Mouse (Mus musculus): ENCODE measurements around the gene Arhgef11.

Arhgef11 gene

DNA sequence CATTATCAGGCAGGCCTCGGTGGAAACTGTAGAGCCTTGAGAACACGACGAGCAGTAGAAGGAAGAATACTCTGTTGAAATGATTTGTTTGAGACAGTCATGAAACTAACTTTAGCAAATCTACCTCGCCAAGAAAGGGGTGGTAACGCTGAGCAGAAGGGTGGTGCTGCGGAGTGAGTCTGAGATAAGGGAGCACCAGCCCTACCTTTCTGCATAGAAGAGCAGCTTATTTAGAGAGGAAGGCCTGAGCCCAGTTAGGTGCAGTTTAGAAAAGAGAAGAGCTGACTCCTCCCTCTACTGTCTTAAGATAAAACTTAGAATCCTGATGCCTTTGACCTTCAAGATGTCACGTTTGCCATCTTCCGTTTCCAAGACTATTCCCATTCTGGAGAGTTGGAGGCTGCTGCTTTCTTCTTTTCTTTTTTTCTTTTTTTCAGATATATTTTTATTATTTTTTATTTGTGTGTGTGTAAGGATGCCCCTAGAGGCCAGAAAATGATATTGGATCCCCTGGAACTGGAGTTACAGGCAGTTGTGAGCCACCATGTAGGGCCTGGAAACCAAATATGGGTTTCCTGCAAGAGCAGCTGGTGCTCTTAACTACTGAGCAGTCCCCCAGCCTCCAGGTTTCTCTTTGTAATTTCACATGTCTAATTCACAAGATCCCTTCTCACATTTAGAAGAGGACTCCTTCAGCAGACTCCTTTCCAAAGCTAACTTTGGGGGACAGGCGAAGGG, 42.5 kb downstream of the Arhgef11 start:
- in situ Hi-C loops (cut with MboI; ENCODE audit: low pct_unique_long_range_greater_than_20kb in 1 of 2, low sequenced_read_pairs in 2 of 2, unreplicated experiment in 1 of 2), result no loop called here

DNA sequence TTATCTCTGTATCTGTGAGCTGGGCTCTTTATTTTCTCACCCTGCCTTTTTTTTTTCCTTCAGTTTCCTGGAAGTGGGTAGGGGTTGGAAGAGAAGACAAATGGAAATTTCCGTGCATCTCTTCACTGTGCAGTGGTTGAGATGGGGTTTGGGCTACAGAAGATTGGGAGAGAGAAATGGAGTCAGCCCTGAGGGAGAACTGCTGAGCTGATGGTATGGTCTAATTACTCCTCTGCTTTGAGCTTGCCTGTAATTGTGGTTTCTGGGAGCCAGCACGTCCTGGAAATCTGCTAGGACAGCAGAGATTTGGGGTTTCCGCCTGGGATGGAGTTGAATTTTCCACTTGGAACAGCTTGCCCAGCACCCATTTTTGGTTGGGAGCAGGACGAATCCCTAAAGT, 43.1 kb downstream of the Arhgef11 start:
- in situ Hi-C loops (cut with MboI; ENCODE audit: low pct_unique_long_range_greater_than_20kb in 1 of 2, low sequenced_read_pairs in 2 of 2, unreplicated experiment in 1 of 2), result no loop called here

DNA sequence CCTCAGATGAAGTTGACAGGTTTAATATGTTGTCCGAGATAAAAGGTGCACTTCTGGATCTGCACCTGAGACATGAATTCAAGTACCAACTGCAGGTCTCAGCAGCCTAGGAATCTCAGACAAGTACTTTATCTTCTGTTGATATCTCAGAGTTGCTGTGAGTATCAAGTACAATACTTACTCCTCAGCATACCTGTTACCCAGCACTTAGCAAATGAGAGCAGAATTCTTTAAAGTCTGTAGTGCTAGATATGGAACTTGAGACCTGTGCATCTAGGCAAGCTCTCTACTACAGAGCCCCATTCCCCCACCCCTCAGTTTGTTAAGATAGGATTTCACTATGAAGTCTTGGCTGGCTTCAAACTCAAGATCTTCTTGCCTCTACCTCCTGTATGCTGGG, 43.9 kb downstream of the Arhgef11 start:
- in situ Hi-C loops (cut with MboI; ENCODE audit: low pct_unique_long_range_greater_than_20kb in 1 of 2, low sequenced_read_pairs in 2 of 2, unreplicated experiment in 1 of 2), result no loop called here

DNA sequence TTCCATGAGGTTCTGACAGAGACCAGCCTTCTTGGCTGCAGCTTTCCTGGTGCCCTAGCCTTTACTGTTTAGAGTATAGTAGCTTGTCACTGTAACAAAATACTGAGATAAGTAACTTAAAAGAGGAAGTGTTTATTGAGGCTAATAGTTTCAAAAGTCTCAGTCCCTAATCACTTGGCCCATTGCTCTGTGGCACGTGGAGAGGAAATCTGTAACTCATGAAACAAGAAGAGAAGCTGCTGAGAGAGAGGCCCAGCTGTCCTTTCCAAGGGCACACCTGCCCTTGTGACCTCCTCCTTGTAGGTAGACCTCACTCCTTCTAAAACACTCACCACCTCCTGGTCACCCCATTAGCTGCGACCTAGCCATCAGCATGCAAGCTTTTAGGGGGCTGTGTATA, 101.2 kb downstream of the Arhgef11 start:
- in situ Hi-C loops (cut with MboI; ENCODE audit: low pct_unique_long_range_greater_than_20kb in 1 of 2, low sequenced_read_pairs in 2 of 2, unreplicated experiment in 1 of 2), result no loop called here

DNA sequence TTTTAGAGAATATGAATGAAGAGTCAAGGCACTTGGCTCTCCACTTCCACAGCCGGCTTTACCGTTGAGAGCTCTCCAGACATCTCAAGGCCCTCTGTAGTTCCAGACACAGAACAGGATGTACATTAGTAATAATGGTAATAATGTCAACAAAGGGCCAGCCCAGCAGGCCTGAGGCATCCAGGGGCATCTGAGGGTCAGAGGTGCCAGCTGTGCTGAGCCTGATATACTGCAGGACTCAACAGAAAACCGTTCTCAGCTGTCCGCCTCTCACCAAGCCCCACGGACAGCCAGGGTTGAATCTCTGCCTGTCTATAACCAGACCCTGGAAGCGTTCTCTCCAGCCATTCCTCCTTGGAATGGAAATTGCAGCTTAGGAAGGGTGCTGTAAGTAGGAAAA, 107.2 kb downstream of the Arhgef11 start:
- in situ Hi-C loops (cut with MboI; ENCODE audit: low pct_unique_long_range_greater_than_20kb in 1 of 2, low sequenced_read_pairs in 2 of 2, unreplicated experiment in 1 of 2), result no loop called here

DNA sequence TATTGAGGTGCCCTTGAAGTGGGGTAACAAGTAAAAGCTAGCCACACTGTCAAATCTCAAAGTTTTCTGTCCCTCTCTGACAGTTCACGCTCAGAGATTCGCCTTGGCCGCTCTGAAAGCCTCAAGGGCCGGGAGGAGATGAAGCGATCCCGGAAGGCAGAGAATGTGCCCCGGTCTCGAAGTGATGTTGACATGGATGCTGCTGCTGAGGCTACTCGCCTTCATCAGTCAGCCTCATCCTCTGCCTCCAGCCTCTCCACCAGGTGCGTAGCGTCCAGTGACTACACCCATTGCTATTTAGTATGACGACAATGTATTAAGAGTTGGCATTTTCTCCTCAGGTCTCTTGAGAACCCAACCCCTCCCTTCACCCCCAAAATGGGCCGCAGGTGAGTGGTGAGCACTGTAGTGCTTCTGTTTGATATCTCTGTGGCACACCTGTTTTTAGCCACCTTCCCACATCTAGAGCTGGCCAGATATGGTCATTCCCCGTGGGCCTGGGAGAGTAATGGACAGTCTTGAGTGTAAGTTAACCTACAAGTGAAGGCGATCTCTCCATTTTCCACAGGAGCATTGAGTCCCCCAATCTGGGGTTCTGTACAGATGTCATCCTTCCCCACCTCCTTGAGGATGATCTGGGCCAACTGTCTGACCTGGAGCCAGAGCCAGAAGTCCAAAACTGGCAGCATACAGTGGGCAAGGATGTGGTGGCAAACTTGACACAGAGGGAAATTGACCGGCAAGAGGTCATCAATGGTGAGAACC, 108.2 kb downstream of the Arhgef11 start:
- in situ Hi-C loops (cut with MboI; ENCODE audit: low pct_unique_long_range_greater_than_20kb in 1 of 2, low sequenced_read_pairs in 2 of 2, unreplicated experiment in 1 of 2), result no loop called here

DNA sequence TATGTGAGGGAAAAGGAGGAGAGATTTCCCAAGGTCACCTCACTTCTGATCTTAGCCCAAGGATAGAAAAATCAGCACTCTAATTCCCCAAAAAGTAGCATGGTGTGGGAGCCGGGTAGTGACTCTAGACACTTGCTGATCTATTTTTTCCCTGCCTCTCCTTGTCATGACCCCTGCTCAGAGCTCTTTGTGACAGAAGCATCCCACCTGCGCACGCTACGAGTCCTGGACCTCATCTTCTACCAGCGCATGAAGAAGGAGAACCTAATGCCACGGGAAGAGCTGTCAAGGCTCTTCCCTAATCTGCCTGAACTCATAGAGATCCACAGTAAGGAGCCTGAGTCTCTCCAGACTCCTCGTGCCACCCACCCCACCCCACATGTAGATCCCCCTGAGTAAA, 108.8 kb downstream of the Arhgef11 start:
- in situ Hi-C loops (cut with MboI; ENCODE audit: low pct_unique_long_range_greater_than_20kb in 1 of 2, low sequenced_read_pairs in 2 of 2, unreplicated experiment in 1 of 2), result no loop called here

DNA sequence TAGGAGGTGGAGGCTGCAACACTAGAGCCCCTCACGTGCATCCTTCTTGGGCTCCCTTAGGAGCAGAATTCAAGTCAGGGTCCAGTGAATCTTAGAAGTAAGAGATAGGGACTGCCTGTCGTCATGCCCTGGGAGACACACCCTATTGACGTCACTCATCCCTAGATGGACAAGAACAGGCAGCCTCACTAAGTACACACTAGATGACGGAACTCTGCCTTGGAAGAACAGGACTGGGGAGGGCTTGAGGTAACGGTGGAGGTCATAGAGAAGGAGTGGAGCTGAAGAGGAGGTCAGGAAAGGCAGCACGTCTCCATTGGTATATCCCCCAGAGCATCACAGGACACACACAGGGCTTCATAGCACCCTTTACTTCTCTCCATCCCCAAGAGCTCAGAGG, 111.3 kb downstream of the Arhgef11 start:
- in situ Hi-C loops (cut with MboI; ENCODE audit: low pct_unique_long_range_greater_than_20kb in 1 of 2, low sequenced_read_pairs in 2 of 2, unreplicated experiment in 1 of 2), result no loop called here

DNA sequence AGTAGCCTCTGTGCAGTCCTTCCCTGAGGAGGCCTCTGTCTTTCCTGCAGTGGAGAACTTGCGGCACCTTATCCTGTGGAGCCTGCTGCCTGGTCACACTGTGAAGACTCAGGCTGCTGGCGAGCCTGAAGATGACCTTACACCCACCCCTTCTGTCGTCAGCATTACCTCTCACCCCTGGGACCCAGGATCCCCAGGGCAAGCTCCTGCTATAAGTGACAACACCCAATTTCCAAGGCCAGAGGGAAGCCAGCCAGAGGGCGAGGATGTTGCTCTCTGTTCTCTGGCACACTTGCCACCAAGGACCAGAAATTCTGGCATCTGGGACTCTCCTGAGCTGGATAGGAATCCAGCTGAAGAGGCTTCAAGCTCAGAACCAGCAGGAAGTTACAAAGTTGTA, 115.7 kb downstream of the Arhgef11 start:
- in situ Hi-C loops (cut with MboI; ENCODE audit: low pct_unique_long_range_greater_than_20kb in 1 of 2, low sequenced_read_pairs in 2 of 2, unreplicated experiment in 1 of 2), result no loop called here

DNA sequence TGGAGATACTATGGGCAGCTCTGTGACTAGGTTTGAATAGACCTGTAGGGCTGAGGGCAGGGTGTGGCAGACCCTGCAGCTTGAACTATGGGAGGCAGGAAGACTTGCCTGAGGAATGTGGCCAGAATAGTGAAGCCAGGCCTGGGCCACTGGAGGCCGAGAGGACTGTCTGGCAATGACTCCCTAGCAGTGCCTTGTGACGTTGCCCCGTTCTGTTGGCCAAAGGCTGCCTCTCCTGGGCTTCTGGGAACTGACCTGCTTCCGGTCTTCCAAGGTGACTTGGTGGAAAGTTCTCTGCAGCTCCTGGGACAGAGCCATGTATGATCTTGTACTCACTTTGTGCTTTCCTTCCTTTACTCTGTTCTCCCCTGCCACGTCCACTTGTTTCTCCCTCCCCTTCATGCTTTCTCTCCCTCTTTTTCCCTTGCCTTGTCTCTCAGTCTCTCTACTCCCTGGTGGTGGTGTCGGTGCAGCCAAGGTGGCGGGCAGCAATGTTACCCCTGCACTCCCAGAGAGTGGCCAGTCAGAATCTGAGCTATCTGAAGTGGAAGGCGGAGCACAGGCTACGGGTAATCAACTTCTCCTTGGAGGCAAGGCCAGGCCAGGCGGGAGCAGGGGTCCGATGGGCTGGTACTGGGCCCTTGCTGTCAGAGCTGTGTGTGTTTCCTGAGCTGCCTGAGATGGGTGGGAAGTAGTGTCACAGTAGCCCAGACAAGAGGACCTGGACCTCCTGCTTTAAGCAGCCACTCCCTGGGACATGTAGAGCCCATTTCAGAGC, 116.8 kb downstream of the Arhgef11 start:
- in situ Hi-C loops (cut with MboI; ENCODE audit: low pct_unique_long_range_greater_than_20kb in 1 of 2, low sequenced_read_pairs in 2 of 2, unreplicated experiment in 1 of 2), result no loop called here

DNA sequence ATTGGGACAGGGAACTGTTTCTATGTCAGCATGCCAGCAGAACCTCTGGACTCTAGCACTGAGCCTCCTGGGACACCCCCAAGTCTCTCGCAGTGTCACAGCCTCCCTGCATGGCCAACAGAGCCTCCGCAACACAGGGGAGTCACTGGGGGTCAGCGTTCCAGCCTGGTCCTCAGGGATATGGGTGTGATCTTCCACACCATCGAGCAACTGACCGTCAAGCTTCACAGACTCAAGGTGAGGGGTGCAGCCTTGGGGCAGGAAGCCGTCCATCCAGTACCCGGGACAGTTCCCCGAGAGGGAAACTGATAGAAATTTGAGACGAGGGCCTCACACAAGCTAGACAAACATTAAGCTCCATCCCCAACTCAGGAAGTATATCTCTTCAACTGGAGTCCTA, 118.0 kb downstream of the Arhgef11 start:
- in situ Hi-C loops (cut with MboI; ENCODE audit: low pct_unique_long_range_greater_than_20kb in 1 of 2, low sequenced_read_pairs in 2 of 2, unreplicated experiment in 1 of 2), result no loop called here

DNA sequence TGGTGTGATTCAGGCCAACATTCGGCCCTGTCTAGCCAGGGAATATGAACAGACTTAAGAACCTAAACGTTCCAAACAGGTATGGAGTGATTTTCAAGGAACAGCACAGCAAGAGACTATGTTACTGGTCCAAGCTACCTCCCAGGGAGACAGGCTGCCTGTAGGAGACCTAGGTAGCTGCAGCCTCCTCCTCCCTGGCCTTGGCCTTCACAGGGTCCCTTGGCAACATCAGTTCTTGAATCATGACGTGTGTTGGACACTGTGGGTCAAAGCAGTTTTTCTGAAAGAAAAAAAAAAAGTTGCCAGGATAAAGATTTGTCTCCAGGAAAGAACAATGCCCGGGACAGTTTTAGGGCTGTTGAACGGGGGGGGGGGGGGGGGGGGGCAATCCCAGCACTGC, 121.5 kb downstream of the Arhgef11 start:
- in situ Hi-C loops (cut with MboI; ENCODE audit: low pct_unique_long_range_greater_than_20kb in 1 of 2, low sequenced_read_pairs in 2 of 2, unreplicated experiment in 1 of 2), result no loop called here

DNA sequence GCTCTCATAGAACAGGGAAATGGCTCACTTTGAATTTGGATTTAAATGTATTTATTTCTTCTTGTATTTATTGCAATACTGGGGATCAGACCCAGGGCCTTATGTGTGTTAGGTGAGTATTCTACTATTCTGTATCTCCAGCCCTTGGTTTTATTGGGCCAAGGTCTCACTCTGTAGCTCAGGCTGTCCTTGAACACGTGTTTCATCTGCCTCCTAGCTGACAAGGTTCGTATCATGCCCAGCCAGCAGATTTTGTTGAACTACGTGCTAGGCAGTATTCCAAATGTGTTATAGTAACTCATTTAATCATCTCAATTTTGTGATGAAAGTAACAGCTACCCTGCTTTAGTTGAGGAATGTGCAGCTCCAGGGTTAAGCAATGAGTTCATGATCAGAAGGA, 124.7 kb downstream of the Arhgef11 start:
- in situ Hi-C loops (cut with MboI; ENCODE audit: low pct_unique_long_range_greater_than_20kb in 1 of 2, low sequenced_read_pairs in 2 of 2, unreplicated experiment in 1 of 2), result no loop called here

DNA sequence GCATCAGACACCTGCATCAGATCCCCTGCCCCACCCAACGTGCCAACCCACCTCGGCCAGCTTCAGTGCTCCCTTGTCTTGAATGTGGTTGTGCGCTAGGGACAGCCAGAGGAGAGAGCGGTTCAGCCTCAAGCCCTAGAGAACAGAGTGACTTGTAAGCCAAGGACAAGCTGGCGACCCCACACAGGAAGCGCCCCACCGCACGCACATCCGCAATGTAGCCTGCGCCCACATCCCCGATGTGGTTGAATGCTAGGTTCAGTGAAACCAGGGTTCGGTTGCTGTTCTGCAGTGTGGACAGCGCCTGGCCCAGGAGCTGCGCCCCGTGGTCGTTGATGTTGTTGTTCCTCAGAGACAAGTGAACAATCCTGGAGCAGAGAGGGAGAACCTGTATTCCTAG, 125.4 kb downstream of the Arhgef11 start:
- in situ Hi-C loops (cut with MboI; ENCODE audit: low pct_unique_long_range_greater_than_20kb in 1 of 2, low sequenced_read_pairs in 2 of 2, unreplicated experiment in 1 of 2), result no loop called here

DNA sequence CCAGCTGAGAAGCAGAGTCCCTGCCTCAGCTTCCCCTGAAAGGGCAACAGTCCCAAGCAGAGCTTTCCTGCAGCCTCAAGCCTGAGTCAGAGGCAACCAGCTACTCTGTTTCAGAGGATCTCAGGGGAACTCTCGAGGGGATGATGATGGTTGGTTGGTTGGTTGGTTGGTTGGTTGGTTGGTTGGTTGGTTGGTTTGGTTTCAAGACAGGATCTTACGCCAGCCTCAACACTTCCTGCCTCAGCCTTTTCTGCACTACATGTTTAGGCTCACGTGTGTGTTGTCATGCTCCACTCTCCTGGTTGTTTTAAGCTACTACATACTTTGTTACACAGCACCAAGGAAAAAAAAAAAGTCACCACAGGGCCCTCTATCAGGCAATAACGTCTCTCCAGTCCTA, 126.6 kb downstream of the Arhgef11 start:
- in situ Hi-C loops (cut with MboI; ENCODE audit: low pct_unique_long_range_greater_than_20kb in 1 of 2, low sequenced_read_pairs in 2 of 2, unreplicated experiment in 1 of 2), result no loop called here

DNA sequence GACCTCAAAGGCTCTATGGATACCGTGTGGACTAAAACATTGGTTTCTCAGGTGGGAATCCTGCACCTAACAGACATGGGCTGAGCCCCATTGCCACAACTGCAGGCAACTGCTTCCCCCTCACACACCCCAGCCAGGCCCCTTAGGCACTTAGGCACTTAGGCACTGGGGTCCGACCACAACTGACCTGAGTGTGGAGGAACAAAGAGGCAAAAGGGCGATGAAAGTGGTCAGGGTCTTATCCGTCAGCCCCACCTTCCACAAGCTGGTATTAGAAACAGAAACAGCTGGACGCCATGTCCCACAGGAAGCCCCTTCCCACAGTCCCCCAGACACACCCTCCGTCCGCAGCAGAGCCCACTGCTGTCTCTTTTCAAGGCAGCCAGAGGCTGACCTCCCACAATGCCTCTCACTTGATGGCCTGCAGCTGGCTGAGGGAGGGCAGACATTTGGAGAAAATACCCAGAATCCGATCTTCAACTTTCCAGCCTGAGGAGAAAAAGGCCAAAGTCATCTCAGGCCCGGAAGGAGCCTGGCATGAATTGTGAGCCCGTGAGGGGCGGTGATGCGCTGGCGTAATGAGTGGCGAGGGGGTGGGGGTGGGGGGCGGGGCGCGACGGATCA, 127.8 kb downstream of the Arhgef11 start:
- in situ Hi-C loops (cut with MboI; ENCODE audit: low pct_unique_long_range_greater_than_20kb in 1 of 2, low sequenced_read_pairs in 2 of 2, unreplicated experiment in 1 of 2), result no loop called here

DNA sequence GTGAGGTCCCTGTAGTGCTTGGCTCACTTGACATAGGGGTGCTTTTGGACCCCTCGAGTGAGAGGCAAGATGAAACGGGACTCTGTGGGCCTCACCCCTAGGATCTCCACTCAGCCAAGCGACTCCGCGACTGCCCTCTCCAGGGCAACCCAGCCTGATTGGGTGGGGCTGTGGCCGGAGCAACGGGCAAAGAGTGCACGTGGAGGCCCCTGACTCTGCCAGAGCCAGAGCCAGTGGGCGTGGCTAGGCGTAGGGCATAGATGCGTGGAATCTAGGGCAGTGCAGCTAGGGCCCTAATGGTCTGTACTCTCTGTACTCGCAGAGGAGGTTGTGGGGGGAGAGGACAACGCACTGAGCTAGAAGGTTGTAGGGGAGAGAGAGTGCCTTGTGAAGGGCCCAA, 131.1 kb downstream of the Arhgef11 start, which contains the start of gene Lrrc71:
Gene Lrrc71 (minus strand): TSS at position 195 of the 400 bp plus-strand sequence.
- in situ Hi-C loops (cut with MboI; ENCODE audit: low pct_unique_long_range_greater_than_20kb in 1 of 2, low sequenced_read_pairs in 2 of 2, unreplicated experiment in 1 of 2), result no loop called here

DNA sequence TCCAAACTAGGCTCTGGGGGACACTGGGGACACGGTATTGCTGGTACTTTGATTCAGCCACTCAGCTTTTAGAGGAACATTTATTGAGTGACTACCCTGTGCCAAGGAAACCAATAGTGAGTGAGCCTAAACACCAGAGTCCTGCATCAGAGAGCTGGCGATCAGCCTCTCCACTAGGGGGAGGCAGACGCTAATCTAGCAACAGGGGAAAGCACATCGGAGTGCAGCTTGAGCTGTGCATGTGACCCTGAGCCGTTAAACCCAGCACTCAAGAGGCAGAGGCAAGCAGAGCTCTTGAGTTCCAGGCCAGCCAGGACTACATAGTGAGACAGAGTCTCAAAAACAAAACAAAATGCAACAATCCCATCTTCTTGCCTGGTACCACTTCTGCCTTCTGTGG, 131.7 kb downstream of the Arhgef11 start:
- in situ Hi-C loops (cut with MboI; ENCODE audit: low pct_unique_long_range_greater_than_20kb in 1 of 2, low sequenced_read_pairs in 2 of 2, unreplicated experiment in 1 of 2), result no loop called here

DNA sequence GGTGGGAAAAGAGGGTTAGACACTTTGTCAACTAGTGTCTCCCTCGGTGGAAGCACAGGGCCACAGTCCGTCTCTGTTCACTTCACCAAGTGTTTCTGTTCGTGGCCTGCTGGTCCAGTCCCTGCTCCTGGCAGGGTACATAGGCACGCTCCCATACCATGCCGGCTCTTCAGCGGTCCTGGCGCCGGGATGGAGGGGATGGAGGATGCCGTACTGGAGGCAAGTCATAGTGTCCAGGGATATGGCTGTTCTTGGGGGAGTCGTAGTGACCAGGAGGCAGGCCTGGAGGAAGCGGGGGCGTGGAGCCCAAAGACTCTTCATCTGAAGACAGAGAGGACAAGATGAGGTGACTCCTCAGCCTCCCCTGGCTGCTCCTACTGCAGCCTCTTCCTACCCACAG, 132.6 kb downstream of the Arhgef11 start:
- in situ Hi-C loops (cut with MboI; ENCODE audit: low pct_unique_long_range_greater_than_20kb in 1 of 2, low sequenced_read_pairs in 2 of 2, unreplicated experiment in 1 of 2), result no loop called here

Data from mouse embryonic stem cell (cell line).